Mouse (Mus musculus) liver, postnatal 0 days (tissue): ENCODE data around the gene Chrna1. TPM values are rescaled to one million over a fixed set of nuclear protein-coding genes. Genes with fewer than 3 reads are reported as not detected.

Experiments used
- ATAC-seq: fragments of 200-750 bp; cut with Nextera tagmentation; 2 replicates; pipeline ENCODE4 v1.8.0; 2017; ENCODE audit warnings: mild to moderate bottlenecking, moderate library complexity
- DNase-seq: peaks from one replicate; pipeline ENCODE4 v3.0.0-alpha.2; 2016
- H3K27ac ChIP-seq: fragments of 300-500 bp; sonication (generic); 2 replicates; pipeline ENCODE4 v1.5.1; 2014; ENCODE audit warnings: antibody characterized with exemption, moderate library complexity, mild to moderate bottlenecking, low read depth
- H3K27me3 ChIP-seq: fragments of 300-500 bp; sonication (generic); 2 replicates; pipeline ENCODE4 v1.6.1; 2014; ENCODE audit warnings: low read length, control low read depth, mixed read lengths; ENCODE audit not compliant: insufficient read depth
- H3K36me3 ChIP-seq: fragments of 300-500 bp; sonication (generic); replicated peaks from 2 replicates; pipeline ENCODE4 v1.6.1; 2014; ENCODE audit warnings: mild to moderate bottlenecking, control low read depth, low read length, moderate library complexity, mixed read lengths; ENCODE audit not compliant: insufficient read depth
- H3K4me1 ChIP-seq: fragments of 300-500 bp; sonication (generic); 2 replicates; pipeline ENCODE4 v1.6.1; 2014; ENCODE audit warnings: antibody characterized with exemption, mild to moderate bottlenecking, control low read depth; ENCODE audit not compliant: insufficient read depth
- H3K4me2 ChIP-seq: fragments of 300-500 bp; sonication (generic); 2 replicates; pipeline ENCODE4 v1.6.1; 2014; ENCODE audit warnings: low read depth, mild to moderate bottlenecking, low read length, moderate library complexity, mixed read lengths
- H3K4me3 ChIP-seq: fragments of 300-500 bp; sonication (generic); 2 replicates; pipeline ENCODE4 v1.5.1; 2014; ENCODE audit warnings: low read depth, low read length
- H3K9ac ChIP-seq: fragments of 300-500 bp; sonication (generic); replicated peaks from 2 replicates; pipeline ENCODE4 v1.6.1; 2014; ENCODE audit warnings: mild to moderate bottlenecking, moderate library complexity
- H3K9me3 ChIP-seq: fragments of 300-500 bp; sonication (generic); 2 replicates; pipeline ENCODE4 v1.6.1; 2016; ENCODE audit warnings: mild to moderate bottlenecking, control low read depth, low read length, mixed read lengths
- CTCF ChIP-seq: sonication (generic); IDR thresholded peaks from 2 replicates; pipeline ENCODE4 v1.5.1; 2016; ENCODE audit warnings: antibody characterized with exemption, low read depth
- EP300 ChIP-seq: IDR thresholded peaks from 2 replicates; pipeline ENCODE4 v1.6.1; 2016; ENCODE audit warnings: antibody characterized with exemption, low read depth, mild to moderate bottlenecking
- WGBS: fragments of 180-500 bp; shearing (Covaris S2); extraction: QIAGEN DNeasy Blood & Tissue Kit; methylation state at CpG from one replicate; pipeline ENCODE4 v1.1.7; 2014; ENCODE audit not compliant: insufficient replicate concordance; 5-methylcytosine and 5-hydroxymethylcytosine counted together
- polyA plus RNA-seq: library from polyadenylated mRNA; unstranded; fragments of >200 nt; fragmentation: Nextera tagmentation; extraction: Ambion mirVana; gene quantifications from 2 replicates; pipeline ENCODE4 v1.2.1, GENCODE M21; 2015

The Chrna1 gene
- polyA plus RNA-seq, 1 experiment from 2014 or later: 0.06 TPM

DNA sequence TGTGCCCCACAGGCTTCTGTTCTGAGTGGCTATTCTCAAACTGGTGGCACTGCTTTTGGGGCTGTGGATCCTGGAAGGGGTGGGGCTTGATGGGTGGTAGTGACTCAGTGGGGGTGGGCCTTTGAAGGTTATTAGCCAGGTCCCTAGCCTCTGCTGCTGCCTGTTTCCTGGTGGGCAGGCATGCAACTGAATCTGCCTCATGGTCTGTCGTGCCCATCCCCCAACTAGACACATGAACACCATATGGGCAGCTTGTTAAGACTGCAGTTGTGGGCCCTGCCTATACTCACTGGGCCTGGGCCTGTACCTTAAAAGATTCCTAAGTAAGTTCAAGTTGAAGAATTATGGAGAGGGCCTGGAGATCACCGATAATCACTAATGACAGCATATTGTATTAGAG, 34.6 kb downstream of the Chrna1 start:
- TF ChIP-seq CTCF: no peak
- Histone ChIP-seq H3K4me2 (no peak overlapping the region), H3K4me1 (peaks cover 7% of the 10 kb centered on the region), H3K9me3 (no peaks in the 10 kb centered on the region), H3K4me3 (no peak overlapping the region), H3K27ac (no peak overlapping the region), H3K9ac (no peak overlapping the region), H3K27me3 (no peaks in the 10 kb centered on the region), H3K36me3 (no peaks in the 10 kb centered on the region)
- 71% methylated on average over 2 of the region's 2 CpGs for WGBS
- DNase-seq (no peak), ATAC-seq (no peak)

DNA sequence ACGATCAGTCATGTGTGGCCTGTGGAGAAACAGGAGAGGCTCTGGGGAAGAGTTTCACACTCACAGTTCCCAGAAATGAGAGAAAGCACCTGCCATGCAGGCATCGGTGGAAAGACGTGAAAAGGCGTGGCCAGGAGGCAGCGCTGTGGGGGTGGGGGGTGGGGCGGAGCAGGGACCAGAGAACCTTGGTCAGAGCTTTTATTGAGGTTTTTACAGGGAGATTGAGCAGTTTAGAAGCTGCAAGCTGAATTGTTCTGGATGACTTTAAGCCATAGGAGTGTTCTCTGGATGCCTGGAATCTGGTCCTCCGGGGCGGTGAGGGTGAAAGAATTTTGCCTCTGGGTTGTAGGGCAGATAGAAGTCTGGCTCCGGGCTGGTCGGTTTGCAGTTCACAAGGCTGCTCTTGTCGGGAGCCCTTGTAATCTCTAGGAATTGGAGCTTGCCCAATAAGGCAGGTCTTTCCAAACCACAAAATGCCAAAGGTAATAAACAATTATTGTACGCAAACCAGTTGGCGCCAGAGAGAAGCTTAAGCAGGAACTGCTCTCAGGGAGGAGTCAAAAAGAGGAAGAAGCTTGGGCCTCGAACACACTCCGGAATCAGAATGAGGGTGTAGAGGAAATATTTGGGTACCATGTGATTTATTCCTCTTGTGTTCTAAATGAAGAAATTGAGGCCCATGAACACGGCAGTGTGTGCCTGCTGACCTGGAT, 39.5 kb downstream of the Chrna1 start:
- peak overlapping the region; percentile 57 for H3K4me2 ChIP-seq
- H3K27ac ChIP-seq: no peak overlapping the region
- H3K27me3 ChIP-seq: no peaks in the 10 kb centered on the region
- no peaks in the 10 kb centered on the region for H3K9me3 ChIP-seq
- H3K9ac ChIP-seq: no peak overlapping the region
- H3K4me3 ChIP-seq: peak overlapping the region; percentile 19
- 11% methylated on average over 16 of the region's 16 CpGs for WGBS
- TF ChIP-seq CTCF: no peak
- no peak for TF ChIP-seq EP300
- no peaks in the 10 kb centered on the region for H3K36me3 ChIP-seq
- DNase-seq (no peak), ATAC-seq (no peak)
- peaks cover 4% of the 10 kb centered on the region; the same call in 1 of the 2 replicates for H3K4me1 ChIP-seq

- Histone ChIP-seq H3K36me3 (no peaks in the 10 kb centered on the region), H3K9me3 (no peaks in the 10 kb centered on the region), H3K27me3 (no peaks in the 10 kb centered on the region), H3K4me2 (no peak overlapping the region), H3K9ac (no peak overlapping the region), H3K4me1 (peaks cover 4% of the 10 kb centered on the region; the same call in 1 of the 2 replicates), H3K27ac (no peak overlapping the region), H3K4me3 (no peak overlapping the region)
- DNase-seq (no peak), ATAC-seq (no peak)
- TF ChIP-seq CTCF (peak; percentile 50), EP300 (no peak)
- WGBS: 28% methylated on average over 1 of the region's 1 CpGs
Measured at GRCm38 (mm10) chr2:73539697-73540096, 40.4 kb downstream of the Chrna1 start.

DNA sequence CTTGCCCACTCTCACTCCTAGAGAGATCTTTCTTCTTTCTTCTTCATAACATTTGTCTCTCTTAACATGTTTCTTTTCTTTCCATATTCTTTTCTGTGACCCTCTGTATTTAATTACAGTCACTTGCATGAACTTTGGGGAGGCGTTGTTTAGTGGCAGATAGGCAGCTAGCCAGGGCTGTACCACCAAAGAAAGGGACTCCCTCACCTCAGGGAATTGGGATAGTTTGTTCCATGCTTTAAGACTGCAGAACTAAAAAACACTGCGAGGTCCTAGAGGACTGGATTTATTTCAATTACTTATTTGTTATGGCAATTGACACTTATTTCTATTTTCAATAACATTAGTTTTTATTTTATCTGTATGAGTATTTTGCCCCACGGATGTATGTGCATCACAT, 41.0 kb downstream of the Chrna1 start:
- no peaks in the 10 kb centered on the region for H3K36me3 ChIP-seq
- ATAC-seq (no peak), DNase-seq (no peak)
- no peak overlapping the region for H3K9ac ChIP-seq
- no peak for TF ChIP-seq EP300
- TF ChIP-seq CTCF: no peak
- no peaks in the 10 kb centered on the region for H3K9me3 ChIP-seq
- H3K4me3 ChIP-seq: no peak overlapping the region
- no peaks in the 10 kb centered on the region for H3K27me3 ChIP-seq
- H3K4me1 ChIP-seq: peaks cover 4% of the 10 kb centered on the region; the same call in 1 of the 2 replicates
- no peak overlapping the region for H3K27ac ChIP-seq
- no peak overlapping the region for H3K4me2 ChIP-seq
- 66% methylated on average over 3 of the region's 3 CpGs for WGBS

DNA sequence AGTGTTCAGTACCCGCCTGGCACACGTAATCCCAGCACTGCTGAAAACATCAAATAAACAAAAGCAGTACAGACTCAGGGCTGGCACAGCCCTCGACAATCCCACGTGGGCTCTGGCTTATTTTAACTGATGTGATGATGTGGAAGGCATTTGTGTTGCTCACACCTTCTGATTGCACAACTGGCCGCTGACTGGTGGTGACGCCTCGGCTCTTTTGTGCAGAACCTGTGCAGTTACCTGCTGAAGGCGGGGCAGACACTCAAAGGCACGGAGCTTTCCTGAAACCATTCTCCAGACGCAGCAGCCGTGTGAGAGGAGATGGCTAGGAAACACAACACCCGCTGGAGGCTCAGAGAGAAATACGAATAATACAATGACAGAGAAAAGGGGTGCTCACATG, 41.5 kb downstream of the Chrna1 start:
- H3K4me2 ChIP-seq: no peak overlapping the region
- TF ChIP-seq CTCF: no peak
- no peak for TF ChIP-seq EP300
- no peaks in the 10 kb centered on the region for H3K27me3 ChIP-seq
- no peaks in the 10 kb centered on the region for H3K36me3 ChIP-seq
- ATAC-seq (no peak), DNase-seq (no peak)
- H3K9me3 ChIP-seq: no peaks in the 10 kb centered on the region
- H3K9ac ChIP-seq: no peak overlapping the region
- WGBS: 68% methylated on average over 13 of the region's 13 CpGs
- no peak overlapping the region for H3K27ac ChIP-seq
- no peak overlapping the region for H3K4me3 ChIP-seq
- H3K4me1 ChIP-seq: peaks cover 4% of the 10 kb centered on the region; the same call in 1 of the 2 replicates

DNA sequence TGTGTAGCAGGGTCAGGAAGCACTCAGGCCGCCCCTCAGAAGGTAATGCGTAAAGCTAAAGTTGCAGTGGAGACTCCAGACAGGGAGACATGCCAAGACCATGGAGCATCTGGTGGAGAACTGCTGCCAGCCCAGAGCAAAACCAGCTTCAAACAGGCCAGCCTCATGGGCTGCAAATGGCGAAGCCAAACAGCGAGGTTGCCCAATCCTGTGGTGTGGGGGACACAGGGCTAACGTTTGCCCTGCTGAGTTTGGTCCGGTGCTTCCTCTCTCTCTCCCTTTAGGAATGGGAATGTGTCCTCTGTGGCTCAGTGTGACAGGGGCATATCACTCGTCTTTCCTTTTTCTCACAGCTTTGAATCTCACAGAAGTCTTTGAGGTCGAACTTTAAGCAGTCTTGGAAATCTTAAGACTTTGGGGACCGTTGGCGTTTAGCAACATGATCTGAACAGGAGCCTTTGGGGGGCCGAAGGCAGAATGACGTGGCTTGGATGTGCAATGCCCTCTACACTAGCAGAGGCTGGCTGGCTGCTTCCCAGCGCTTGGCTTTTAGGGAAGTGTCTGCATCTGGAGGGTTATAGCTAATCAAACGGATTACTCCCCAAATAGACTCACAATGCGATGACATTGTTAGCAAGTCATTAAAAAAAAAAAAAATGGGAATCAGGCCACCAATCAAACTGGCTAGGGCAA, 43.9 kb downstream of the Chrna1 start:
- Histone ChIP-seq H3K27me3 (no peaks in the 10 kb centered on the region), H3K27ac (no peak overlapping the region), H3K36me3 (no peaks in the 10 kb centered on the region), H3K9ac (no peak overlapping the region), H3K9me3 (no peaks in the 10 kb centered on the region), H3K4me1 (peaks cover 5% of the 10 kb centered on the region; the same call in 1 of the 2 replicates), H3K4me3 (no peak overlapping the region), H3K4me2 (no peak overlapping the region)
- 60% methylated on average over 15 of the region's 15 CpGs for WGBS
- ATAC-seq: no peak
- TF ChIP-seq CTCF (no peak), EP300 (no peak)
- DNase-seq: no peak
